Mouse (Mus musculus) monocyte, adult 2 months (primary cell): ENCODE measurements at regions not wholly inside any gene's neighbourhood (a gene's known extent, or its start where the extent isn't known, plus 50 kb on each side); places are given as distances from the start of the nearest gene placed in this dataset.
A peak's percentile ranks its signal among the peaks of the same experiment; 100 is the strongest.
"Not testable (repeated sequence)": the region's sequence is repeated elsewhere in the genome, so short reads cannot be mapped to it uniquely, and the experiment has no call there.

Experiments
- DNase-seq, 2 experiments: peaks; one replicate each; pipeline ENCODE4 v3.0.0; 2022; ENCODE audit warnings: low spot score in 2 of 2, low read depth in 1 of 2

DNA sequence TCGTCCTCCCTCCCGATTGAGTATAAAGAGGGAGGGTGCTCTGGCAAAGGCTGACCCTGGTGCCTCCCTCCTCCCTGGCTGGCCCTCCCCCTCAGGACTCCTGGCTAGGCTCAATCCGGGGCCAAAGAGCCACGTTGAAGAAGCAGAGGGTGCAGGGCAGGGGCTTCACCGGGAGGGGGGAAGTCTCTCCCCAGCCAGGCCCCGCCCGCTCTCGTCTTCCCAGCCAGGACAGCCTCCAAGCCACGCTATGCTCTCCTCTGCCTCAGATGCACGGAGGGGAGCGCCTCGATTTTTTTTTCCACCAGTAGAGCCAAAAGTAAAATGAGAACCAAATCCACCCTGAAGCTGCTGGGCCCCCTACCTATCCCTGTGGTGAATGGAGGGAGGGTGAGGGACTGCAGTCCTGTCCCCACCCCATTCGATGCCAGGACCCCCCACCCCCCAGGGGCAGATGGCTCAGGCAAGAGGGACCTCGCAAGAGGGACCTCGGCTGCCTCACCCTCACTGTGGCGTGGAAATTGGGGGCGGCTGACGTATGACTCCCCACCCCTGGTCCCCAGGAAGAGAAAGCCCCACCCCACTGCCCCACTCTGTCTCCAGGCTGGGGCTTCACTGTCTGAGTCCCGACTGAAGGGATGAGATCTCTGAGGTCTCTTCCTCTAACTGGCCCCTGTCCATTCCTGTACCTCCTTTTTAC, 53.2 kb upstream of the Col1a1 start:
- no peak for DNase-seq

DNA sequence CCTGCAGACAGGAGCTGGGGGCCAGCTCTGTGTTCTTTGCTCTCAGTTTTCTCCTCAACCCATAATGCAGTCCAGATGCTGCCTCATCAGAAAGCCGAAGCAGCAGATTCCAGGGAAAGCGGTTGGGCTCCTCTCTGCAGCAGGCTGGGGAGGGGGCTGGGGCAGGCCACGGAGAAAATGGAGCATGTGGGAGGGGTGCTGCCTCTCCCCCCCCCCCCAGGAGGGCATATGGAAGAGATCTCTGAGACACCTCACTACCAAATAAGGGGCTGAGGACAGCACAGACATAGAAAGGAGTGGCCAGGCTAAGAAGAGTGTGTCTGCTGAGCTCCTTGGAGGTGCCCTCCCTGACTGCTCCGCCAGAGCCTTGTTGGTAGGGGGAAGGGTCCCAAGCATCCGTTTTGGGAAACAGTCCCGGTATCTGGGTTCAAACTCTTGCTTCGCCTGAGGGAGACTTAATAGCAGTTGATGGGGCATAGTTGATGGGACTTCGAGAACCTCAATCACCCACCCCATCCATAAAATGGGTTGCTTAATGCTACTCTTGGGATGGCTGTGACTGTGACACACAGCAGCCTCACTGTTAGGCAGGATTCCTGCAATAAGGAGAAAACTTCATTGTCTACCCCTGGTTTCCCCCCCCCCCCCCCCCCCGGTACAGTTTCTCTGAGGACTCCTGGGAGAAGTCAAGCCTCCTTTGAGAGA, 53.9 kb upstream of the Col1a1 start:
- DNase-seq, result no peak

DNA sequence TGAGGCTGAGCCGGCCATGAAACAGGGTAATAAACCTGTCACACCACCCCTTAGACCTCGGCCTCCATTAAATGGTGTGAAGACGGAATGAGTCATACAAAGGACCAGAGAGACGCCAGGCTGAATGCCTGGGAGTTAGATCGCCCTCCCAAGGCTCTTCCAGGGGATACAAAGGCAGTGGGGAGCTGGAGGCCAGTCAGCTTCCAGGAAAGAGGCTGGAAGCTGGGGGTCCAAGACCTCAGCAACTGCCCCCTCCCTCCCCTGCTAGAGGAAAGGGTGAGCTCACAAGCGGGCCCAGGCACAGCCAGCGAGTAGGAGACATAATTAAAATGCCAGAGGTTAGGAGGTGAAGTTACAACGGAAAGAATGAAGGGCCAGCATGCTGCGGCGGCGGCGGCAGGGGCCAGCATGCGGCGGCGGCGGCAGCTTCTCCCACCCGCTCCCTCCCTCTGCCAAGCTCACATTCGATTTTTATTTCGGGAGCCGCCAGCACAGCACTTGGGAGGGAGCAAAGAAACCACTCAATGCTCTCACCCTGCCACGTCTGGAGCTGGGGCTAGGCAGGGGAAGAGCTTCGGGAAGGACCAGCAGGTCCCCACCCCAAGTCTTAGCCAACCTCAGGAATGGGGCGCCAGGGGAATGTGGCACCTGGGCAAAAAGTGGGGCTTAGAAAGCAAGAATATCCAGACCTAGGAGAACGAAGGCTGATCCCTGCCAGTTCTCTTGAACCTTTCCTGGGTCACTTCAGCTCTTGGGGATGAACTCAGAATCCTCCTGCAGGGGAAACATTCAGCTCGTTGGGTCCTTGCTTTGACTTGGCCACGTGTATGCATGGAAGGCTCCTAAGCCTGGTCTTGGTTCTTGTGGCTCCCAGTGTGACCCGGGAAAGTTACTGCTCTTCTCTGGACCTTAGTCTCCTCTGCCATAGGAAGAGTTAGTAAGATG, 54.9 kb upstream of the Col1a1 start:
- DNase-seq, result no peak

DNA sequence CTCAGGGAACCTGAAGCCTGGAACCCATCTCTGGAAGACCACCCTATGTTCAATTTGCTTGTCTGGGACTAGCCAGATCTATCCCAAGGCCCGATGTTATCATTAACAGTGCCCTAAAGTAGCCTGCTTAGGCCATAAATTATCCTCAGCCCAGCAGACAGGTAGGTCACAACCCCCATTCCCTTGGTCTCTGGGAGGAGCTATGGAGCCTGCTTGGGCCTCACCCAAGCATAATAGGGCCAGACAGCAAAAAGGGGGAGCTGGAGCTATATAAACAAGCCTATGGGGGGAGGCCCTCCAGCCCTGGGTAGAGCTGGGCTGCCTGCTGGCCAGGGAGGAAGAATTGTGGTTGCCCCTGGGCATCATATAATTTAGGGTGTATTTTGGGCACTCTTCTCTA, 59.3 kb upstream of the Col1a1 start:
- no peak for DNase-seq

DNA sequence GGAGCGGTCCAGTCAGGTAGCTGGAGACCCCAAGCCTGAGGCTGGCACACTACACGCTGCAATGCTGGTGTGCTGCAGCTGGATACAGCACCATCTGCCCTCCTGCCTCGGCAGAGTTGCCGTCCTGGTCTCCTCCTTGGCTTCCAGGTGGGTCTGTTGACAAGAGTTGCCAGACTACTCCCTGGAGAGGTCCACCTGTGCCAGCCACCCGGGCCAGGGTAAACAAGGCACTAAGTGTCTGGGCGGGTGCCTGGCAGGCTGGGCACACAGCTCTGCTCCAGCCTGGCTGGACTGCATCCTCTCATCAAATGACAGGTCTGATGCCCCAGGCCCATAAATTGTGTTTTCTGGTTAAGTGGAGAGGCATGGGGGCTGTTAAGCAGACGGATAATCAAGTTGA, 61.0 kb upstream of the Col1a1 start:
- DNase-seq, result no peak

DNA sequence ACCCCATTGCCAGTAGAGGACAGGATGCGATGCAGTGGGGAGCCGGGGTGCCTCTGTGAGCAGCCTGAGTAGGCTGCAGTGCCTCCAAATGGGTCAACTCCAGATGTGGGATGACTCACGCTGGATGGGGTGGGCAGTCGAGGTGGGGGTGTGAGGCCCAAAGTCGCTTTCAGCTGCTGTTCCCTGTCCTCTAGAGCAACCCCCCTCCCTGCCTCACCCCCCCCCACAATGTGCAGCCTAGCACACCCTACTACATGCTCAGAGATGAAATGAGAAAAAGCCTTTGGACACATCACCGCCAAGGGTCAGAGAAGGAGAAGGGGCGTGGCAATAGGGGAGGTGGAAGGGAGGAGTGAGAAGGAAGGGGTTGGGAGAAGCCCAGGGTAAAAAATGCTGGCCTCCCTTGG, 61.9 kb upstream of the Col1a1 start:
- DNase-seq, result no peak

DNA sequence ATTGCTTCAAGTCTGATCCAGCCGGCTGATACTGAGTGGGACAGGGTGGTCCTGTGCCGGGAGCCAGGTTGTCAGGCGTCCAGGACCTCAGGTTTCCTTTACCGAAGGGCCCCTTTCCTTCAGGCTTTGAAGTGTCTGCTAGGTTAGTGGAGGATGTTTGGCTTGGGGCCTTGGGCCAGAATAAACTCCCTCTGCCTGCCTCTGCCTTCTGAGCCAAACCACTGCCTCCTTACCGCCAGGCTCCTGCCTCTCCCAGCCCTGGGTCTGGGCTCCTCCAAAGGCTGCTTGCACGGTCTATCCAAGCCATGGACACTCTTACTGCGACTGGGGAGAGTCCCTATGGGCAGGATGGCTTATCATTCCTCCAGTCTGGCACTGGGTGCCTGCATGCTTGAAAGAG, 62.3 kb upstream of the Col1a1 start:
- no peak for DNase-seq

DNA sequence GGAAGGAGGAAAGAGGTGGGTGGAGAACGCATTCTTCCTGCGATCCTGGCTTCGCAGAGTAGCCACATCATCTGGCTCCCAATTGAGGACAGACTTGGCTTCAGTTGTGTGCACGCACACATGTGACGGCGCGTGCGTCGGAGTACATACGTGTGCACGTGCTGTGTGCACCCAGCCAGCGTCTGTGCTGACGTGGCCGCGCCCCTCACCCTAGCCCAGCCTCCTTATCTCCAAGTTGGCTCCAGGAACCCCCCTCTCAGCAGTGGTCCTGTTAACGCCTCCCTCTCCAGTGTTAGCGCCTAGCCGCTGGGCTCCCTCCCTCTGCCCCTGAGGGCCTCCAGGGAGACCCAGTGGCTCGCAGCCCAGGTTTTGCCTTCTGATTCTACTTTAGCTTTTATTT, 63.1 kb upstream of the Col1a1 start:
- no peak for DNase-seq

DNA sequence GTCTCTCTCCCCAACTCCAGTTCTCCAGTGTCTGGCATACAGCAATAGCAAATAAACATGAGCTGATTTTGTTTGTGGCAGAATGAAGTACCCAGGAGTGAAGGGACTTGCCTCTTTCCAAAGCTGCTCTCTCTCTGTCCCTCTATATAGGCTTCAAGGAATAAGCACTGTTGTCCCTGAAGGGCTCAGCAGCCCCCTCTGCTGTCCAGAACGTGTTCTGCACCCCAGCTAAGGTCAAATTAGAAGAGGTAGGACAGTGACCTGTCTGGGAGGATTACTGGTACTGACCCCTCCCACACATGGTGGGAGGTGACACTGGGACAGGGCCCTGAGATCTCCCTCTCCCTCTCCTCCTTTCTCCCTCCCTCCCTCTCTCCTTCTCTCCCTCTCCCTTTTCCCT, 65.7 kb upstream of the Col1a1 start:
- DNase-seq, result peak; percentile 6 to 7

DNA sequence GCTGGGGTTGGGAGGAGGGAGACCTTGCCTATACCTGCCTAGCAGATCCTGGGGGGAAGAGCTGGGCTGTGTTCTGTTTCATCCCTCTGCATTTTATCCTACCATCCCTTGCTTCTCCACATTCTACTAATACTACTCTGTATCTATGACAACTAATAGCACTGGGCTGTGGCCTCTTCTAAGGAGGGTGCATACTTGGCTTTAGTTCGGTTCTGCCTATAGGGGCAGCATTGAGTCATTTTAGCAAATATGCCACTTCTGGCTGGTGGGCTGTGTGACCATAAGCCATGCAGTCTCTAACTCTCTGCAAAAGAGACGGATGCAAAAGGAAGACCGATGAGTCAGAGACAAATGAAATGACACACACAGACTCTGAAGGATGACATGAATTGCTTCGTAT, 66.2 kb upstream of the Col1a1 start:
- DNase-seq, result not testable (repeated sequence)

DNA sequence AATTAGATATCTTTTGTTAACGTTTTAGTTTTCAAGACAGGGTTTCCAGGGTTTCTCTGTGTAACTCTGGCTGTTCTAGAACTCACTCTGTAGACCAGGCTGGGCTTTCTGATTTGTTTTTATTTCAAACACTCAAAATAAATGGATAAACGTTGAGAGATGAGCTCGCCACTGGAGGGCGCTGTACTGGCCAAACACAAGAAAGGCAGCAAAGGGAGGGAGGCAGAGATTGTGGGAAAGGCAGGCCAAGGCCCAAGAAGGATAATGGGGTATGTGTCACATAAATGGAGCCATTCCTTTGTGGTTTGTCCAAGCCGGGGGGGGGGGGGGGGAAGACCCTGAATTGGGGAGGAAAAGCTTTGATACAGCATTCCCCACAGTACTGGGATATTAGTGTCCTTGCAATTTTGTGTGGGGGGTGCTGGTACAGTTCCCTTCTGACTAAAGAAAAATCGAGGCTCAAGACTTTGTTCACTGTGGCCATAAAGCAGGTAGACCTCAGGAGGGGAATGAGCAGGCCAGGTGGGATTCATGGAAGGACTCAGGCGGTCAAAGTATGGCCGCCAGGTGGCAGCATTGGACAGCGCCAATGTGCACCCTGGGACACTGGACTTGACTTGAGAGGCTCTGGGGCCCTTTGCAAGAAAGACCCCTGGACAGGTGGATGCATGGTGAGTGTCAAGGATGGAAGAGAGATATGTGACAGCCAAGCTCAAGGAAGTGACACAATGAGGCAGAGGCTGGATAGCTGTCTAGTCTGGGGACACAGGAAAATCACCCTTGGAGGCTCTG, 69.7 kb upstream of the Col1a1 start:
- no peak for DNase-seq

DNA sequence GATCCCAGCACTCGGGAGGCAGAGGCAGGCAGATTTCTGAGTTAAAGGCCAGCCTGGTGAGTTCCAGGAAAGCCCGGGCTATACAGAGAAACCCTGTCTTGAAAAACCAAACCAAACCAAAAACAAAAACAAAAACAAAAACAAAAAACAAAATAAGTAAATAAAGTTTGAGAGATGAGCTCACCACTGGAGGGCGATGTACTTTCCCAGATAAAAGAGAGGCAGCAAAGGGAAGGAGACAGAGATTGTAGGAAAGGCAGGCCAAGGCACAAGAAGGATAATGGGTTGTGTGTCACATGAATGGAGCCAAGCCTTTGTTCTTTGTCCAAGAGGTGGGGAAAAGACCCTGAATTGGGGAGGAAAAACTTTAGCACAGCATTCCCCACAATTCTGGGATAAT, 67.6 kb upstream of the Tmem92 start:
- no peak for DNase-seq

DNA sequence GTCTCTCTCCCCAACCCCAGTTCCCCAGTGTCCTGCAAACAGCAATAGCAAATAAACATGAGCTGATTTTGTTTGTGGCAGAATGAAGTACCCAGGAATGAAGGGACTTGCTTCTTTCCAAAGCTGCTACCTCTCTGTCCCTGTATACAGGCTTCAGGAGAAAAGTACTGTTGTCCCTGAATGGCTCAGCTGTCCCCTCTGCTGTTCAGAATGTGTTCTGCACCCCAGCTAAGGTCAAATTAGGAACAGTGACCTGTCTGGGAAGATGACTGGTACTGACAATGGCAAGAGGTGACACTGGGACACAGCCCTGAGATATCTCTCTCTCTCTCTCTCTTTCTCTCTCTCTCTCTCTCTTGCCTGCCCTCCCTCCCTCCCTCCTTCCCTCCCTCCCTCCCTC, 56.6 kb upstream of the Tmem92 start:
- DNase-seq, result no peak

DNA sequence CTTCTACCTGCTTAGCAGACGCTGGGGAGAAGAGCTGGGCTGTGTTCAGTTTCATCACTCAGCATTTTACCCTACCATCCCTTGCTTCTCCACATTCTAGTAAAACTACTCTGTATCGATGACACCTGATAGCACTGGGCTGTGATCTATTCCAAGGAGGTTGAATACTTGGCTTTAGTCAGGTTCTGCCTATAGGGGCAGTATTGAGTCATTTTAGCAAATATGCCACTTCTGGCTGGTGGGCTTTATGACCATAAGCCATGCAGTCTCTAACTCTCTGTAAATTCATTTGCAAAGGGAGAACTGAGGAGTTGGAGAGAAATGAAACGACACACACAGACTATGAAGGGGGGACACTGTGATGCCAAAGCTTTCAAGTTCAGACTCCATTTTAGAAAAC, 55.6 kb upstream of the Tmem92 start:
- no peak for DNase-seq

DNA sequence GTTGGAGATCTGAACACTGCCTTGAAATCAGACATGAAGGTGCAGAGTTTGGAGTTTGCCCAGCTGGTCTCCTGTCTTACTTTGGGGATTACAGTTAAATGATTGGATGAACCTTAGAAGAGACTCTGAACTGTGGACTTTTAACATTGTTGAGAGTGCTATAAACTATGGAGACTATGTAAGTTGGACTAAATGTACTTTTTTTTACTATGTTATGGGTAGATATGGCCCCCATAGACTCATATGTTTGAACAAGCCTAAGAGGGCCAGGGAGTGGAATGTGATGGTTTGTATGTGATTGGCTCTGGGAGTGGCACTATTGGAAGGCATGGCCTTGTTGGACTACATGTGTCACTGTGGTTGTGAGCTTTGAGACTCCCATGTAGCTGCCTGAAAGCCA, 53.8 kb upstream of the Tmem92 start:
- DNase-seq, result no peak

DNA sequence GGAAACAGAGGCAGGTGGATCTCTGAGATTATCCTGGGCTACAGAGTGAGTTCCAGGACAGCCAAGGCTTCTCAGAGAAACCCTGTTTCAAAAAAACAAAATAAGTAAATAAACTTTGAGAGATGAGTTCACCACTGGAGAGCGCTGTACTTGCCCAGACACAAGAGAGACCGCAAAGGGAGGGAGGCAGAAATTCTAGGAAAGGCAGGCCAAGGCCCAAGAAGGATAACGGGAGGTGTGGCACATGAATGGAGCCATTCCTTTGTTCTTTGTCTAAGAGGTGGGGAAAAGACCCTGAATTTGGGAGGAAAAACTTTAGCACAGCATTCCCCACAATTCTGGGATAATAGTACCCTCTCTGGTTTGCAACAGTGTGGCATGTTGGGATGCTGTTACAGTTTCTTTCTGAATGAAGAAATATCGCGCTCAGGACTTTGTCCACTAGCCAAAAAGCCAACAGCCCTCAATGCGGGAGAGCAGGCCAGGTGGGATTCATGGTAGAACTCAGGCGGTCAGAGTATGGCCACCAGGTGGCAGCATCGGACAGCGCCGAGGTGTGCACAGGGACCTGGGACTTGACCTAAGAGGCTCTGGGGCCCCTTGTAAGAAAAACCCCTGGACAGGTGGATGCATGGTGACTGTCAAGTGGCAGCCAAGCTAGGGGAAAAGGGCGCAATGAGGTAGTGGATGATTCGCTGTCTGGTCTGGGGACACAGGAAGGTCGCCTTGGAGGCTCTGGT, 49.9 kb upstream of the Tmem92 start:
- DNase-seq, result peak in 1 of 2 experiments; percentile 13
